Mouse (Mus musculus) liver, postnatal 0 days (tissue): ENCODE results near the gene Serping1.

Experiments
- CTCF ChIP-seq: sonication (generic); IDR thresholded peaks from 2 replicates; pipeline ENCODE4 v1.5.1; 2016; ENCODE audit warnings: antibody characterized with exemption, low read depth
- EP300 ChIP-seq: IDR thresholded peaks from 2 replicates; pipeline ENCODE4 v1.6.1; 2016; ENCODE audit warnings: antibody characterized with exemption, low read depth, mild to moderate bottlenecking

- TF ChIP-seq CTCF (peak; percentile 92), EP300 (no peak)
These were observed 16.6 kb downstream of the Serping1 start for GRCm38 (mm10) chr2:84758542-84759127.
